Mouse (Mus musculus): ENCODE data around the gene Gm20661.
A peak's percentile ranks its signal among the peaks of the same experiment; 100 is the strongest.
"Not testable (repeated sequence)": the region's sequence is repeated elsewhere in the genome, so short reads cannot be mapped to it uniquely, and the experiment has no call there.

Gm20661 gene

DNA sequence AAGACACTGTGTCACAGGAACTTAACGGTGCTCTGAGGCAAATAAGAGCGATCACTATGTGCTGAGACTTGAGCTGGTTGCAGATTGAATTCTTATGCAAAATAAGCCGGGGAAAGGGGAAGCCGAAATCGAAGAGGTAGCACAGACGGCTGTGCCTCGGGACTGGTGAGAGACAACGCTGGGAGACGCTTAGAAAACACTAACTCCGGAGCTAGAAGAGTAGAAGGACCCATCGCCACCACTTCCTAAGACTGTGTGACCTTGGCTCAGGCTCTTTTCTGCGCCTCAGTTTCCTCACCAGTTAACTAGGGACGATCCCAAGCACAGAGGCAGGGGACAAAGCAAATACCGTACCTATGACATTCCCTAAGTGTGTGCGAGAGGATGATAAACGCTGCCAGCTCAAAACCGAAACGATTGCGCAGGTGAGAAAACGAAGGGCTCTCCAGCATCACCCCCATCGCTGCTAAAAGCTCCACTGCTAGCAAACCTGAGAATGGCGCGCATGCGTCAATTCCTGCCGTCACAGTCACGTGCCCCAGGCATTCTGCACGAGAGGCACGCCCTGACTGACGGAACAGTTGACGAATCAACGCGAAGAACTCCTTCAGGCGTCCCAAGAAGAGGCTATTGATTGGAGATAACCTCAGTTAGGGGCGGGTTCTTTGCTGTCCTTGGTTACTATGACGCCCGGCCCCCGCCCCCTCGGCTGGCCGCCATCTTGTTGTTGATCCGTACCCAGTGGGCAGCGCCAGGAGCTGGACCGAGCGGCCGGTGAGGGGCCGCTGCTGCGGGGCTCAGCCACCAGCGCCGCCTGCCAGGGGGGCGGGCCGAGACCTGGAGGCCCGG lies 19.3 kb downstream of the Gm20661 start, which contains the start of gene Ip6k1:
Ip6k1 (plus strand) TSS at position 580 of the 849 bp plus-strand sequence.
- peak; percentile 99 for DNase-seq (ENCODE audit: low spot score)

DNA sequence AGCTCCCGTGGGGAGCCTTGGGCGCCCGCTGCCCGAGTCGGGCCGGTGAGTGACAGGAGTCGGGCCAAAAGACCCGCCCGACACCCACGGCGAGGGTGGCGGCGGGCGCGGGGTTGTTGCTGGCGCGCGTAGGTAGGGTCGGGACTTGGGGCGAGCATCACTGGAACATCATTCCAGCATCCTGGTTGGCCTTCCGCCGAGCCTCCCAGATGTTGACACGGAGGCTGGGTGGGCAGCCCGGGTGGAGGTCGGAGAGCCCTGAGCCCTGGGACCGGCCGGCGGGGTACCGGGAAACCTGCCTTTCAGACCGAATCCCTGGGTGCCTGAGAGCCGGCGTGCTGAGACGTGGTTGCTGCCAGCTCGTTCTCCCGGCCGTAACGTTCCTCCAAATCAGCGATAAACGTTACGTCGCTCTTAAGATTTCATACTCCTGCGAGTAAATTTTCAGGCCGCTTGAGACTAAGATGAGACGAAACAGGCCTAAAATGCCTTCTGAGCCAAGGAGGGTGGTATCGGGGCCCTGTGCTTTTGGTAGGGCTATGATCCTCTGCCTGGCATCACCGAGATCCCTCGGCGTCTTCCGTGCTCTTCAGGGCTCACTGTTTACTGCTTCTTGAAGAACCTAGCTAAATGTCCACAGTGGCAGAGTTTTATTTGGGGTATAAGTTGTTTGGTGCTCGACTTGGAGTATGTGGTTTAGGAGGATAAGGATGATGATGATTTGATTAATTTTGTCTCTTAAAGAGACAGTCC lies 20.1 kb downstream of the Gm20661 start:
- no peak for DNase-seq (ENCODE audit: low spot score)

DNA sequence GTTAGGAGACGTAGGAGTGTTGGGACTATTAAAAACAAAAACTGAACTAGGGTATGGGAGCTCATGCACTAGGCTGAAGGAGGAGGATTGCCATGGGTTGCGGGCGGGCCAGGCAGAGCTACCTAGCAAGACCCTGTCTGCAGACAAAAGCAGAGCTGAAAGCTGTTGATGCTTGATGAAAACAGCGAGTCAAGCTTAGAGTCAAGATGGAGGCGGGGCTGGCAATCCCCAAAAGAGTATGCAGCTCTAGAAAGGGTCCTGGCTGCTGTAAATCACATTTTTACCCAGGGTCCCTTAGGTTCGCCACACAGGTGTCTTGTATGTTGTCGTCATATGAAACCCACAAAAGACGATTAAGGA lies 20.7 kb downstream of the Gm20661 start:
- no peak for DNase-seq (ENCODE audit: low spot score)

DNA sequence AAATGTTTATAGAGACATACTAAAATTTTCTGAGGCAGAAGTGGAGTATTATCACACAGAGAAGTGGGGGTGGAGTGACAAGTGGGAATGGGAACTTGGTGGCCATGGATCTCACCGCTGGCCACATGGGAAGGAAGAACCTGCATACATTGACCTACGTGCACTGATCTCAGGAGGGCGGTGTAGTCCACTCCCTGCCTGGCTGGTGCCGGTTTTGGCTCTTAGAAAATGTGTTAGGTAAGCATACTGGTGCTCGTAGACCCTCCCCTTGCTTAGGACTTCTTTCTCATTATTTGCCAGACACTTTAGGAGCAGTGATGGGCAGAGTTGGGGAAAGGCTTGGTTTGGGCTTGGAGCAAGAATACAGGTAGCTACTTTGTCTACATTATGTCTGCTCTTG lies 25.2 kb downstream of the Gm20661 start:
- DNase-seq (ENCODE audit: low spot score): no peak

DNA sequence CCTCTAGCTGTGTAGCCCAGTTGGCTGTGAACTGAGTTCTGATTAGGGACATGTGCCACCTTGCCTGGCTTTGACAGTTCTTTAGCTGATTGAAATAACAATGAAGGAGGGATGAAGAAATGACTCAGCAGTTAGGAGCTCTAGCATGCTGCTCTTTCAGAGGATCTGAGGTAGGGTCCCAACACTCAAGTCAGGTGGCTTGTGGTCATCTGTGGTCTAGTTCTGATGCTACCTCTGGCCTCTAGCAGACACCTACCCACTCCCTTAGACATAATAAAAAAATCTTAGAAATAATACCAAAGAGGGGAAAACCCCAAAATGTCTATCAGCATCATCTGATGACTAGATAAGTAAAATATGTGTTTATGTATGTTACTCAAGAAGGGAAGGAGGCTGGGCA lies 27.5 kb downstream of the Gm20661 start:
- no peak for DNase-seq (ENCODE audit: low spot score)

DNA sequence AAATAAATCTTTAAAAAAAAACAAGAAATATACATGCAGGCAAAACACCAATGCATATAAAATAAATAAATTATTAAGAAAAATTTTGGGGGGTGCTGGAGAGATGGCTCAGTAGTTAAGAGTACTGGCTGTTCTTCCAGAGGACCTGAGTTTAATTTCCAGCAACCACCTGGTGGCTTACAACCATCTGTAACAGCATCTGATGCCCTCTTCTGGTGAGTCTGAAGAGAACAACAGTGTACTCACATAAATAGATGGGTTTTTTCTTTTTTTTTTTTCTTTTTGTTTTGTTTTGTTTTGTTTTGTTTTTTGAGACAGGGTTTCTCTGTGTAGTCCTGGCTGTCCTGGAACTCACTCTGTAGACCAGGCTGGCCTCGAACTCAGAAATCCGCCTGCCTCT lies 30.7 kb downstream of the Gm20661 start:
- not testable (repeated sequence) for DNase-seq (ENCODE audit: low spot score)

DNA sequence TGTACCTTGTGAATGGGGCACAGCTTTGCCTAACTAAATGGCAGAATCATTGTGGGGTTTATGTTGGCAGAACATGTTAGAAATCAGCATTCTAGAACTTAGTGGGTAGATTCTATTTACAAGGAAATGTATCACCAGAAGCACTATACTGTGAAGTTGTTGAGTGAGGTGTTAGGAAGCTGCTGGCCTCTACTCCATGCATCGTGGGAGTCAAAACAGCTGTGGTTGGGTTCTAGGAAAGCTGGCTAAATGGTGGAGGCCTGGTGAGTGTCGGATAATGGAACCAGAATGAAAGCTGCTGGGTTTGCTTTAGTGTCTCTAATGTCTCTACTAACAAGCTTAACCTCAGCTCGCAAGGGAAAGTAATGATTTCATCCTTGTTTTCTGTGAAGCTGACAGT lies 34.3 kb downstream of the Gm20661 start:
- DNase-seq (ENCODE audit: low spot score): no peak

DNA sequence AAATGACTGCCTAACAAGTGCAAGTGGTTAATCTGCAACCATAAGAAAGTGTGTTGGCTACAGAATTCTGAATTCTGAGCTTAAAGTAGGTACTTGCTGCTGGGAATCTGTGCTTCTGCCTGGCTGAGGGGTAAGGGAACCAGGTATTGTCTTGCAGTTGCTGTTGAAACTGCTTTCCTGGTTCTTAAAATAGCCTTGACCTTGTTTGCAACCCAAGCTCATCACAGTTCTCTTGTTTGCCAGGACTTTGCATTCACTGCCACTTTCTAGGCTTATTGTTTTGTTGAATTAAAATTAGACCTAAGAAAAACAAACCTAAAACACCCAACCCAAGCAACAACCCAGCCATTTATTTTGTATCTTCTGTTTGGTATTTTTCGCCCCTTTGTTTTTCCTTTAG lies 37.9 kb downstream of the Gm20661 start:
- no peak for DNase-seq (ENCODE audit: low spot score)

DNA sequence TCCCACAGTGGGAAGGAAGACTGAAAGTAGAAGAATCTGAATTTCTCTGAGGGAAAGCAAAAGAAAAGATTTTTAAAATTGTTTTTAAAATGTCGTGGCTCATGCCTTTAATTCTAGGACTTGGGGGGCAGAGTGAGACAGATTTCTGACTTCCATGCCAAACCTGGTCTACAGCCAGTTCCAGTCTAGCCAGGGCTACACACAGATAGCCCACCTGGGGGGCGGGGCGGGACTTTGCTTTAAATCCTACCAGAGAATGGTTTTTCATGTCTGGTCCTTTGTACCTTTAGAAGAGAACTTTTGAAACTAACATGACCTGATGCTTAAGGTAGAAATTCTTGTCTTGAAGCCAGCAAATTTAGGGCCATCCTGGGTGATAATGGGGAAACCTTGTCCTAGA lies 40.4 kb downstream of the Gm20661 start:
- DNase-seq (ENCODE audit: low spot score): no peak

DNA sequence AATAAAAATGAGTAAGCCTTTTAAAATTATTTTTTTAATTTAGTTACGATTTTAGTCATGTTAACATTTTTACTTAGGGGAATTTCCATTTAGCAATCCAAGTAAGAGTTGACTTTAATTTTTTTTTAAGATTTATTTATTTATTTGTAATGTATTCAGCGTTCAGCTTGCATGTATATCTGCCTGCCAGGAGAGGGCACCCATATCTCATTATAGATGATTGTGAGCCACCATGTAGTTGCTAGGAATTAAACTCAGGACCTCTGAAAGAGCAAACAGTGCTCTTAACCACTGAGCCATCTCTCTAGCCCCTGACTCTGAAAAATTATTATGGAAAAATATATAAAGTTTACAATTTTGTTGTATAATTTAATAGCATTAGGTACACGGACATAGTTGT lies 43.7 kb downstream of the Gm20661 start:
- DNase-seq (ENCODE audit: low spot score): no peak

DNA sequence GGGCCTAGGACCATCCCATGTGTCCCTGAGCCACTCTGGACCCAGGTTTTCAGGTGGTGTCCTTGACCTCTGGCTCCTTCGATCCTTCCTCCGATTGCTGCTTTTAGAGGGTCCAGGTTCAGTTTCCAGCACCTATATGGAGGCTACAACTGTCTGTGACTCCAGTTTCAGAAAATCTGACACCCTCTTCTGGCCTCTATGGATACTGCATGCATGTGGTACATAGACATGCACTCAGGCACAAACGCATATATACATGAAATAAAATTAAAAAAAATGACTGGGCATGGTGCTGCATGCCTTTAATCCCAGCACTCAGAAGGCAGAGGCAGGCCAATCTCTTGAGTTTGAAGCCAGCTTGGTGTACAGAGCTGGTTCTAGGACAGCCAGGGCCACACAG lies 45.0 kb downstream of the Gm20661 start:
- DNase-seq (ENCODE audit: low spot score): no peak

DNA sequence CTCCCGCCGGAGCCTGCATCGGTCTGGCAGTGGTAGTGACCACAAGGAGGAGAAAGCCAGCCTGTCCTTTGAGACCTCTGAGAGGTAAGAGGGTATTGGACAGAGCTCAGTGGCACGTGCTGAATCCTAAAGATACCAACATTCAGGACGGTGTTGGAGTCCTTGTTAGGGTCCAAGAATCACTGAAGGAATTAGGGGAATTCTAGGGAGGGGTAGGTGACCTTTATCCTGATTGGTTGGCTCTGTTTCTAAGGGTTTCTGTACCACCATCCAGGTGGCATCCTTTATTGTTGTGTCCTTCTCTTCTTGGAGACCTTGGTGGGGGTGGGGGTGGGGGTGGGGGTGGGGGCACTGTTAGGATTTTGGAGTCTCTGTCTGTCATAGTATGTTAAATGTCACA lies 49.3 kb downstream of the Gm20661 start:
- DNase-seq (ENCODE audit: low spot score): no peak

DNA sequence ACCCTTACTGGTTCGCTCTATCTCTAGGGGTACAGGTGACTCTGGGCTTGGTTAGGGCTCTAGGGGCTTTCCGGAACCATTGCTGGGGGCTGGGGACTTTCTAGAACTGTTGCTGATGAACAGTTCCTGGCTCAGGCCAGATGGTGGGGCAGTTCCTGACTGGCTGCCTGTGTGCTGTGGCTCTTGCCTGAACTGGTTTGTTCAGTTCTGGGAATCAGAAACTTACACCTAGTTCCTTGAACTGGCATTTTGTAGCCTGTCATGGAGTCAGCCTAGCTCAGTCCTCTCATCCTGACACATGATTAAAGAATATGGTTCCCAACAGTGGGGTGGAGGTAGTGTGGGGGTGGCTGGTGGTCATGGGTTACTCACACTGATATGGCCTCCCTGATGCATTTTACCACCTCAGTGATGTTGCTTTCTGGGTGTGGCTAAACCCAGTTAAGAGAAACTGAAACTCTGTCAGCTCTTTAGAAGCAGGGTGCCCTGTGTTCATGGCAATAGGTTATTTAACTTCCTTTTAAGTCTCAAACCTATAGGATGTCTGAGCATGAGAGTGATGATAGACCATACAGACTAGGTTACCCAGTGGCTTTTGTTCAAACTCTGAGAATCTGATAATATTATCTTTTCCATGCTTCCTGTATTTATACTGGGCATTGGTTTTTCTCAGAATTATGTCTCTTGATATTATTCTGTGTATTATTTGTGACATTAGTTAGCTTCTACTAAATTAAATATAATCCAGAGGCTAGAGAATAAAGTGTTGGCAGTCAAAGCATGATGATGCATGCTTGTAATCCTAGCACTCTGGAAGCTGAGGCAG lies 52.7 kb downstream of the Gm20661 start:
- no peak for DNase-seq (ENCODE audit: low spot score)

Data from ovary, postnatal 36 days (tissue).